In the genomic region with DNA sequence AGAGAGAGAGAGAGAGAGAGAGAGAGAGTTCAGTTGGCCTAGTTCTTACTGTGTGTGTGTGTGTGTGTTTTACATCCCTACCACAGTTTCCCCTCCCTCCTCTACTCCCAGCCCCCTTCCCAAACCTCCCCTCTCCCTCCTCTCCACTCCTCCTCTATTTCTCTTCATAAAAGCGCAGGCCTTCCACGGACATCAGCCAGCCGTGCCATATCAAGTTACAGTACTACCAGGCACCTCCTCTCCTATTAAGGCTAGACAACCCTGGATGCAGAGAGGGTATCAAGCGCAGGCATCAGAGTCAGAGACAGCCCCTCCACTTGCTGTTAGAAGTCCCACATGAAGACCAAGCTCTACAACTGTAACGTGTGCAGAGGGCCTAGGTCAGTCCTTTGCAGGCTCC, we compare ENCODE assay signal across 23 mouse cellular contexts. TPM values are rescaled to one million over a fixed set of nuclear protein-coding genes. Genes with fewer than 3 reads are reported as not detected.
"Had no signal": no experiment of that assay in that cellular context is flagged by ENCODE, and none has a peak within 500 bp of the region (broad histone marks: within the 10 kb centered on the region; RNA-seq: fewer than 3 reads in every experiment).

No protein-coding gene starts in this region.

- H3K4me1 ChIP-seq: hindbrain, embryonic 13.5 days; hindbrain, embryonic 15.5 days; limb, embryonic 13.5 days; limb, embryonic 15.5 days; liver, embryonic 12.5 days had no signal

- H3K27ac ChIP-seq: heart, embryonic 10.5 days; hindbrain, embryonic 13.5 days; hindbrain, embryonic 15.5 days; hindbrain, postnatal 0 days; limb, embryonic 13.5 days; limb, embryonic 15.5 days; liver, embryonic 12.5 days; liver, embryonic 14.5 days had no signal

- H3K36me3 ChIP-seq: heart, embryonic 10.5 days; heart, embryonic 12.5 days; hindbrain, embryonic 13.5 days; hindbrain, embryonic 15.5 days; limb, embryonic 13.5 days; limb, embryonic 15.5 days; liver, embryonic 12.5 days had no signal

- H3K4me2 ChIP-seq: heart, embryonic 12.5 days; hindbrain, embryonic 13.5 days; hindbrain, embryonic 15.5 days; limb, embryonic 13.5 days; limb, embryonic 15.5 days; liver, embryonic 12.5 days had no signal

- H3K27me3 ChIP-seq: heart, embryonic 12.5 days; limb, embryonic 13.5 days; limb, embryonic 15.5 days had no signal

- ATAC-seq: forebrain, postnatal 0 days; hindbrain, postnatal 0 days; intestine, embryonic 16.5 days; liver, embryonic 12.5 days had no signal

- H3K9me3 ChIP-seq: heart, embryonic 10.5 days; heart, embryonic 12.5 days; hindbrain, embryonic 13.5 days; hindbrain, embryonic 15.5 days; limb, embryonic 13.5 days; limb, embryonic 15.5 days; liver, embryonic 12.5 days had no signal

- H3K9ac ChIP-seq: forebrain, postnatal 0 days; heart, embryonic 12.5 days; hindbrain, embryonic 13.5 days; hindbrain, embryonic 15.5 days; limb, embryonic 13.5 days; limb, embryonic 15.5 days; liver, embryonic 12.5 days; liver, embryonic 14.5 days had no signal

- DNase-seq: forebrain, postnatal 0 days; gastrocnemius, postnatal 14 days; gastrocnemius, postnatal 36 days; heart, adult 18-20 months; heart, postnatal 10 days; heart, postnatal 36 days; kidney, adult 11 months; kidney, adult 8-10 months; kidney, postnatal 36 days; layer of hippocampus, adult 9-11 months; layer of hippocampus, postnatal 36 days; left cerebral cortex, postnatal 4 days had no signal

- H3K4me3 ChIP-seq: heart, embryonic 10.5 days; heart, embryonic 12.5 days; hindbrain, embryonic 13.5 days; hindbrain, embryonic 15.5 days; limb, embryonic 13.5 days; limb, embryonic 15.5 days; liver, embryonic 12.5 days had no signal

RNA-seq across cellular contexts. Expression of gene Spdl1, which starts 6.8 kb away (rescaled TPM):
- total RNA-seq: gastrocnemius, adult 18-20 months had no signal
